Mouse (Mus musculus): ENCODE data around the gene Nos1ap. TPM values are rescaled to one million over a fixed set of nuclear protein-coding genes. Genes with fewer than 3 reads are reported as not detected.

The Nos1ap gene
- polyA plus RNA-seq, 1 experiment from 2014 or later = 6.5 TPM

DNA sequence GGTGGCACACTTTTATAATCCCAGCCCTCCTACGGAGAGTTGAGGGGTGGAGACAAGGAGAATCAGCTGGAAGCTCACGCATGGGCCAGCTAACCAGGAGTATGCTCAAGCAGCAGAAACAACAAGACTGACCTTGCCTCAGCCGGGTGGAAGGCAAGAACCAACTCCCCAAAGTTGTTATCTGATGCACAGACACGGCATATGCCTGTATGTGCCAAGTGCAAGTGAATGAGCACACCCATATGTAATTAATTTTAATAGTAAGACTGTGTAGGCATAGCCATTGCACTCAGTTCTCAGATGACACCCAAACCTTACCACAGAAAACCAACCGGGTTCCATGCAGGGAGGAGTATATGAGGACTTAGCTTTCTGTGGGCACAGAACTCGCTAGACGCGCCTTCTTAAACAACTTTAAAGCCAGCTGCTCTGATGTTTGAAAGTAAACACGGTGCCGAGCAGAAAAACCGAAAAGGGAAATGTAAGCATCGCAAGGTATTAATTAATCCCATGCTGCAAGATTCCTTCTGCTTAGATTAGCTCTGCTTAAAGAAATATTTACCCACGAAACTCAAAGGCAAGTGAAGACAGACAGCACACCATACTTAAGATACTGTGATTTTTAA lies 9.1 kb downstream of the Nos1ap start:
- Histone ChIP-seq H3K36me3 (replicated peaks) (peaks cover 11% of the 10 kb centered on the region), H3K4me3 (no peak overlapping the region), H3K27ac (replicated peaks) (no peak overlapping the region), H3K4me1 (peaks cover 35% of the 10 kb centered on the region), H3K27me3 (replicated peaks; ENCODE audit: low read depth, poor library complexity, severe bottlenecking) (no peaks in the 10 kb centered on the region), H3K9me3 (no peaks in the 10 kb centered on the region)
- no peak for DNase-seq (ENCODE audit: low spot score)
- 53% methylated on average over 13 of the region's 13 CpGs for WGBS

GRCm38 (mm10) chr1:170579476-170579875 lies 10.2 kb downstream of the Nos1ap start:
- Histone ChIP-seq H3K27ac (replicated peaks) (no peak overlapping the region), H3K4me1 (peaks cover 41% of the 10 kb centered on the region), H3K36me3 (replicated peaks) (0 out of 2 replicates have a peak, but pooled peaks cover 3% of the 10 kb centered on the region), H3K4me3 (no peak overlapping the region), H3K9me3 (no peaks in the 10 kb centered on the region), H3K27me3 (replicated peaks; ENCODE audit: low read depth, poor library complexity, severe bottlenecking) (no peaks in the 10 kb centered on the region)
- no peak for DNase-seq (ENCODE audit: low spot score)
- WGBS = 91% methylated on average over 5 of the region's 5 CpGs

GRCm38 (mm10) chr1:170579063-170579462 lies 10.6 kb downstream of the Nos1ap start:
- no peaks in the 10 kb centered on the region for H3K9me3 ChIP-seq
- H3K4me3 ChIP-seq = no peak overlapping the region
- WGBS = 96% methylated on average over 4 of the region's 4 CpGs
- DNase-seq (ENCODE audit: low spot score) = no peak
- H3K36me3 ChIP-seq (replicated peaks) = 0 out of 2 replicates have a peak, but pooled peaks cover 2% of the 10 kb centered on the region
- peaks cover 41% of the 10 kb centered on the region for H3K4me1 ChIP-seq
- no peaks in the 10 kb centered on the region for H3K27me3 ChIP-seq (replicated peaks; ENCODE audit: low read depth, poor library complexity, severe bottlenecking)
- no peak overlapping the region for H3K27ac ChIP-seq (replicated peaks)

GRCm38 (mm10) chr1:170576728-170577065 lies 13.0 kb downstream of the Nos1ap start:
- DNase-seq (ENCODE audit: low spot score) = no peak
- Histone ChIP-seq H3K4me3 (no peak overlapping the region), H3K27me3 (replicated peaks; ENCODE audit: low read depth, poor library complexity, severe bottlenecking) (no peaks in the 10 kb centered on the region), H3K9me3 (peaks cover 2% of the 10 kb centered on the region; the same call in 1 of the 2 replicates), H3K4me1 (peaks cover 41% of the 10 kb centered on the region), H3K36me3 (replicated peaks) (0 out of 2 replicates have a peak, but pooled peaks cover 3% of the 10 kb centered on the region), H3K27ac (replicated peaks) (no peak overlapping the region)
- 33% methylated on average over 6 of the region's 6 CpGs for WGBS

DNA sequence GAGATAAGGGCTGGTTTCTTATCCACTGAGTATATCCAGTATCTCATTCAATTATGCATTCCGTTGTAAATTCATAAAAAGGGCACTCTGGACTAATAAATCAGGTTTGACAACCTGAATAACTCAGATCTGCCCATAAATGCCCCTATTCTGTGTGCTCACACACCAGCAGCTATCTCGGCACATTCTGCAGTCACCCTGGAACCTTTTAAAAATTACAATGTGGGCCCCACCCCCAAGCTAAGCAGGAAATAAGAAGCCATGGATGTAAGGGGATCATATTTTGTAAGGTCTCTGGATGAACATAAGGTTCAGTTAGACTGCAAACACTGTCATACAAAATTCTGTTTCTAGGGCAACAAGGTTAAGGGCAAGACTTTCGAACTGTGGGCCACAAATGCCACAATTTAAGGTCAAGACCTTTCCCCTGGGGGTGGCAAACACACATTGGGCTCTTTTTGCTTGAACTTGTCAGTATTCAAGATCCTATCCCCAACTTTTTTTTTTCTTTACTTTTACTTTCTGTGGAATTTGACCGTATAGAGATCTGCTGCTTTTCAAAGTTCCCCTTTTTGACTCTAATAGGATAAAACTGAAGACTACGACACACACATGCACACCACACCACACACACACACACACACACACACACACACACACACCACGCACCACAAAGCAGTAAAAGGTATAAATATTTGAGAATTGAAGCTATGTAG lies 13.5 kb downstream of the Nos1ap start:
- H3K27me3 ChIP-seq (replicated peaks; ENCODE audit: low read depth, poor library complexity, severe bottlenecking) = no peaks in the 10 kb centered on the region
- 0 out of 2 replicates have a peak, but pooled peaks cover 3% of the 10 kb centered on the region for H3K36me3 ChIP-seq (replicated peaks)
- DNase-seq (ENCODE audit: low spot score) = no peak
- no peak overlapping the region for H3K4me3 ChIP-seq
- WGBS = 51% methylated on average over 6 of the region's 6 CpGs
- H3K9me3 ChIP-seq = peaks cover 4% of the 10 kb centered on the region; the same call in 1 of the 2 replicates
- no peak overlapping the region for H3K27ac ChIP-seq (replicated peaks)
- H3K4me1 ChIP-seq = peaks cover 37% of the 10 kb centered on the region

DNA sequence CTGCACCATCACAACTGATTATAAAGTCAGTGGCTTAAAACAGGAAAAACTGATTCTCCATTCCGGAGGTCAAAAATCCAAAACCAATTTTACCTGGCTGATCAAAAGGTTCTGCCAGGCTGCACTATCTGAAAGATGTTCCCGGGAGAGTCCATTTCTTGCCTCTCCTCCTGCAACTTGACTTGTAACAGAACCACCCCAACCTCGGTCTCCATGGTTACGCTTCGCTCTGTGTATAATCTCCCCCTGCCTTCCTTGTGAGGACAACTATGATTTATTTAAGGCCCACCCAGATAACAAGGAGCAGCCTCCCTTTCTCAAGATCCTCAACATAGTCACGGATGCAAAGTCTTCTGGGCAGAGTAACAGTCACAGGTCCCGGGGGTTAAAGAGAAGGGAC lies 16.5 kb downstream of the Nos1ap start:
- peaks cover 26% of the 10 kb centered on the region for H3K4me1 ChIP-seq
- no peak for DNase-seq (ENCODE audit: low spot score)
- 0 out of 2 replicates have a peak, but pooled peaks cover 3% of the 10 kb centered on the region for H3K36me3 ChIP-seq (replicated peaks)
- H3K27ac ChIP-seq (replicated peaks) = no peak overlapping the region
- WGBS = 94% methylated on average over 7 of the region's 7 CpGs
- H3K4me3 ChIP-seq = no peak overlapping the region
- peaks cover 6% of the 10 kb centered on the region; the same call in 1 of the 2 replicates for H3K9me3 ChIP-seq
- H3K27me3 ChIP-seq (replicated peaks; ENCODE audit: low read depth, poor library complexity, severe bottlenecking) = no peaks in the 10 kb centered on the region

GRCm38 (mm10) chr1:170566969-170567368 lies 22.7 kb downstream of the Nos1ap start:
- Histone ChIP-seq H3K36me3 (replicated peaks) (no peaks in the 10 kb centered on the region), H3K27ac (replicated peaks) (no peak overlapping the region), H3K4me3 (no peak overlapping the region), H3K9me3 (peaks cover 3% of the 10 kb centered on the region; the same call in 1 of the 2 replicates), H3K27me3 (replicated peaks; ENCODE audit: low read depth, poor library complexity, severe bottlenecking) (no peaks in the 10 kb centered on the region), H3K4me1 (no peaks in the 10 kb centered on the region)
- WGBS = 92% methylated on average over 4 of the region's 4 CpGs
- no peak for DNase-seq (ENCODE audit: low spot score)

DNA sequence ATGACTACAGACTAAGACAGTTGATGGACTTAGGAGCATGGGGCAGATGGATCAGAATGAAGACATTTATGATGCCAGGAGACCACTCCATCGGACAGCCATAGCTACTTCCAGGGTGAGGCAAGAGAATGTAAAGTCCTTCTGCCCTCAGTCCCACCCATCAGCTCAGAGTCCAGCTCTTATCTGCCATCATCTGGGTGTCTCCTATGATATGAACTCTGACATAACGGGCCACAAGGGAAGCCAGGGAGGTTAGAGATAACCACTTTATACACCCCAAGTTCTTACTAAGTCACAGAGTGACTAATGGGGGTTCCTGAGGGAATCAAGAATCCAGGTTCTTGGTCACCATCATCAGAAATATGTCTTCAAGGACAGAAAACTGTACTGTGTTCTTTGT lies 23.1 kb downstream of the Nos1ap start:
- no peaks in the 10 kb centered on the region for H3K36me3 ChIP-seq (replicated peaks)
- no peaks in the 10 kb centered on the region for H3K4me1 ChIP-seq
- H3K27me3 ChIP-seq (replicated peaks; ENCODE audit: low read depth, poor library complexity, severe bottlenecking) = no peaks in the 10 kb centered on the region
- DNase-seq (ENCODE audit: low spot score) = no peak
- peaks cover 3% of the 10 kb centered on the region; the same call in 1 of the 2 replicates for H3K9me3 ChIP-seq
- WGBS = 88% methylated on average over 2 of the region's 2 CpGs
- H3K27ac ChIP-seq (replicated peaks) = no peak overlapping the region
- H3K4me3 ChIP-seq = no peak overlapping the region

- H3K4me1 ChIP-seq = no peaks in the 10 kb centered on the region
- H3K36me3 ChIP-seq (replicated peaks) = no peaks in the 10 kb centered on the region
- H3K9me3 ChIP-seq = no peaks in the 10 kb centered on the region
- no peak overlapping the region for H3K4me3 ChIP-seq
- WGBS = 90% methylated on average over 3 of the region's 3 CpGs
- no peak for DNase-seq (ENCODE audit: low spot score)
- H3K27ac ChIP-seq (replicated peaks) = no peak overlapping the region
- H3K27me3 ChIP-seq (replicated peaks; ENCODE audit: low read depth, poor library complexity, severe bottlenecking) = no peaks in the 10 kb centered on the region
These were observed 24.7 kb downstream of the Nos1ap start for GRCm38 (mm10) chr1:170564926-170565325.

- WGBS = 74% methylated on average over 1 of the region's 1 CpGs
- H3K4me1 ChIP-seq = no peaks in the 10 kb centered on the region
- no peak overlapping the region for H3K4me3 ChIP-seq
- H3K36me3 ChIP-seq (replicated peaks) = no peaks in the 10 kb centered on the region
- H3K9me3 ChIP-seq = no peaks in the 10 kb centered on the region
- no peaks in the 10 kb centered on the region for H3K27me3 ChIP-seq (replicated peaks; ENCODE audit: low read depth, poor library complexity, severe bottlenecking)
- no peak overlapping the region for H3K27ac ChIP-seq (replicated peaks)
- DNase-seq (ENCODE audit: low spot score) = no peak
These were observed 27.2 kb downstream of the Nos1ap start for GRCm38 (mm10) chr1:170562431-170562830.

GRCm38 (mm10) chr1:170560768-170561167 lies 28.9 kb downstream of the Nos1ap start:
- WGBS = 78% methylated on average over 3 of the region's 3 CpGs
- Histone ChIP-seq H3K4me1 (no peaks in the 10 kb centered on the region), H3K27me3 (replicated peaks; ENCODE audit: low read depth, poor library complexity, severe bottlenecking) (no peaks in the 10 kb centered on the region), H3K4me3 (no peak overlapping the region), H3K36me3 (replicated peaks) (no peaks in the 10 kb centered on the region), H3K27ac (replicated peaks) (no peak overlapping the region), H3K9me3 (no peaks in the 10 kb centered on the region)
- DNase-seq (ENCODE audit: low spot score) = no peak

- DNase-seq (ENCODE audit: low spot score) = no peak
- H3K9me3 ChIP-seq = no peaks in the 10 kb centered on the region
- 94% methylated on average over 4 of the region's 4 CpGs for WGBS
- H3K4me3 ChIP-seq = no peak overlapping the region
- no peak overlapping the region for H3K27ac ChIP-seq (replicated peaks)
- no peaks in the 10 kb centered on the region for H3K27me3 ChIP-seq (replicated peaks; ENCODE audit: low read depth, poor library complexity, severe bottlenecking)
- H3K36me3 ChIP-seq (replicated peaks) = no peaks in the 10 kb centered on the region
- no peaks in the 10 kb centered on the region for H3K4me1 ChIP-seq
These were observed 31.7 kb downstream of the Nos1ap start for GRCm38 (mm10) chr1:170557962-170558361.

GRCm38 (mm10) chr1:170556696-170557095 lies 33.0 kb downstream of the Nos1ap start:
- H3K27me3 ChIP-seq (replicated peaks; ENCODE audit: low read depth, poor library complexity, severe bottlenecking) = no peaks in the 10 kb centered on the region
- H3K4me1 ChIP-seq = no peaks in the 10 kb centered on the region
- no peak overlapping the region for H3K4me3 ChIP-seq
- H3K27ac ChIP-seq (replicated peaks) = no peak overlapping the region
- DNase-seq (ENCODE audit: low spot score) = no peak
- H3K9me3 ChIP-seq = no peaks in the 10 kb centered on the region
- H3K36me3 ChIP-seq (replicated peaks) = no peaks in the 10 kb centered on the region
- WGBS = 94% methylated on average over 6 of the region's 6 CpGs

All from embryonic facial prominence, embryonic 10.5 days (tissue).